Mouse (Mus musculus) liver, embryonic 14.5 days (tissue): ENCODE data around the gene Timp3.

Experiments
- CTCF ChIP-seq: IDR thresholded peaks from 2 replicates; pipeline ENCODE4 v1.5.1; 2016; ENCODE audit warnings: antibody characterized with exemption, low read depth, control low read depth
- EP300 ChIP-seq: IDR thresholded peaks from 2 replicates; pipeline ENCODE4 v1.6.1; 2016; ENCODE audit warnings: antibody characterized with exemption, low read depth

GRCm38 (mm10) chr10:86275585-86275984 is 24.6 kb upstream of the Timp3 start:
- TF ChIP-seq CTCF, result no peak
- no peak for TF ChIP-seq EP300
